Mouse (Mus musculus) megakaryocyte, embryonic 14.5 days (primary cell): ENCODE data around the gene G6pc3. TPM values are rescaled to one million over a fixed set of nuclear protein-coding genes. Genes with fewer than 3 reads are reported as not detected.
"Not testable (repeated sequence)": the region's sequence is repeated elsewhere in the genome, so short reads cannot be mapped to it uniquely, and the experiment has no call there.

Experiments used
- H3K27me3 ChIP-seq: replicated peaks from 2 replicates; pipeline ENCODE3; 2012; ENCODE audit warnings: inconsistent platforms
- H3K36me3 ChIP-seq: replicated peaks from 2 replicates; pipeline ENCODE3; 2012; ENCODE audit warnings: low read length, inconsistent platforms, mixed read lengths
- H3K4me1 ChIP-seq: 2 replicates; pipeline ENCODE4 v1.6.1; 2012; ENCODE audit warnings: inconsistent platforms
- H3K4me3 ChIP-seq: replicated peaks from 2 replicates; pipeline ENCODE3; 2012; ENCODE audit warnings: moderate library complexity, mild to moderate bottlenecking, inconsistent platforms
- H3K9me3 ChIP-seq: 2 replicates; pipeline ENCODE4 v1.6.1; 2012; ENCODE audit warnings: inconsistent platforms
- FLI1 ChIP-seq: IDR thresholded peaks from 2 replicates; pipeline ENCODE4 v1.6.1; 2012; ENCODE audit warnings: low read length, inconsistent platforms, mixed read lengths
- GATA1 ChIP-seq: IDR thresholded peaks from 3 replicates; pipeline ENCODE4 v1.6.1; 2012; ENCODE audit warnings: mixed read lengths, low read length, inconsistent platforms, borderline replicate concordance
- polyA plus RNA-seq: library from polyadenylated mRNA; stranded (reverse); fragments of >175 nt; gene quantifications from 2 replicates; pipeline ENCODE4 v1.2.3, GENCODE M21; 2012; ENCODE audit warnings: low replicate concordance; ENCODE audit not compliant: insufficient read depth

Gene G6pc3
- polyA plus RNA-seq, 1 experiment: 73.3 TPM

- Histone ChIP-seq H3K27me3 (no peaks in the 10 kb centered on the region), H3K36me3 (peaks cover 34% of the 10 kb centered on the region), H3K9me3 (no peaks in the 10 kb centered on the region), H3K4me3 (peak within 1 kb of the TSS; percentile 98), H3K4me1 (peaks cover 53% of the 10 kb centered on the region)
- TF ChIP-seq GATA1: no peak
- peak; percentile 11; the same call in 1 of the 2 replicates for TF ChIP-seq FLI1
These were observed 33.2 kb upstream of the G6pc3 start, which contains the start of gene Tmem101 for GRCm38 (mm10) chr11:102156039-102156785. Gene Tmem101, minus strand, starts transcription at chr11:102156404.

GRCm38 (mm10) chr11:102156786-102157089 lies 32.7 kb upstream of the G6pc3 start:
- peaks cover 51% of the 10 kb centered on the region for H3K4me1 ChIP-seq
- no peak for TF ChIP-seq GATA1
- no peak for TF ChIP-seq FLI1
- H3K4me3 ChIP-seq: peak overlapping the region; percentile 33
- H3K9me3 ChIP-seq: no peaks in the 10 kb centered on the region
- no peaks in the 10 kb centered on the region for H3K27me3 ChIP-seq
- peaks cover 39% of the 10 kb centered on the region for H3K36me3 ChIP-seq

- not testable (repeated sequence) for H3K9me3 ChIP-seq, H3K27me3 ChIP-seq, H3K4me3 ChIP-seq
- Histone ChIP-seq H3K36me3 (peaks cover 43% of the 10 kb centered on the region), H3K4me1 (peaks cover 45% of the 10 kb centered on the region)
These were observed 31.4 kb upstream of the G6pc3 start for GRCm38 (mm10) chr11:102158024-102158423.

GRCm38 (mm10) chr11:102159781-102160180 lies 29.6 kb upstream of the G6pc3 start:
- H3K36me3 ChIP-seq: peaks cover 42% of the 10 kb centered on the region
- TF ChIP-seq GATA1 (no peak), FLI1 (no peak)
- H3K27me3 ChIP-seq: no peaks in the 10 kb centered on the region
- no peaks in the 10 kb centered on the region for H3K9me3 ChIP-seq
- H3K4me3 ChIP-seq: no peak overlapping the region
- H3K4me1 ChIP-seq: peaks cover 52% of the 10 kb centered on the region

GRCm38 (mm10) chr11:102165971-102166722 lies 23.3 kb upstream of the G6pc3 start:
- Histone ChIP-seq H3K27me3 (no peaks in the 10 kb centered on the region), H3K4me1 (peaks cover 84% of the 10 kb centered on the region), H3K9me3 (no peaks in the 10 kb centered on the region), H3K4me3 (peak overlapping the region; percentile 93), H3K36me3 (peaks cover 98% of the 10 kb centered on the region)
- TF ChIP-seq GATA1 (no peak), FLI1 (no peak)

- H3K4me1 ChIP-seq: peaks cover 84% of the 10 kb centered on the region
- H3K9me3 ChIP-seq: no peaks in the 10 kb centered on the region
- H3K4me3 ChIP-seq: peak overlapping the region; percentile 93
- peaks cover 97% of the 10 kb centered on the region for H3K36me3 ChIP-seq
- no peak for TF ChIP-seq GATA1
- TF ChIP-seq FLI1: no peak
- H3K27me3 ChIP-seq: no peaks in the 10 kb centered on the region
These were observed 21.9 kb upstream of the G6pc3 start for GRCm38 (mm10) chr11:102167539-102167938.

- TF ChIP-seq FLI1 (no peak), GATA1 (no peak)
- Histone ChIP-seq H3K9me3 (no peaks in the 10 kb centered on the region), H3K36me3 (peaks cover 96% of the 10 kb centered on the region), H3K4me1 (peaks cover 79% of the 10 kb centered on the region), H3K4me3 (peak overlapping the region; percentile 54), H3K27me3 (no peaks in the 10 kb centered on the region)
These were observed 20.7 kb upstream of the G6pc3 start for GRCm38 (mm10) chr11:102168689-102169088.

GRCm38 (mm10) chr11:102179836-102180235 lies 9.6 kb upstream of the G6pc3 start:
- no peaks in the 10 kb centered on the region for H3K27me3 ChIP-seq
- TF ChIP-seq GATA1 (no peak), FLI1 (no peak)
- H3K4me1 ChIP-seq: peaks cover 75% of the 10 kb centered on the region
- no peaks in the 10 kb centered on the region for H3K9me3 ChIP-seq
- no peak overlapping the region for H3K4me3 ChIP-seq
- peaks cover 80% of the 10 kb centered on the region for H3K36me3 ChIP-seq

- Histone ChIP-seq H3K9me3 (no peaks in the 10 kb centered on the region), H3K4me1 (peaks cover 64% of the 10 kb centered on the region), H3K4me3 (peak overlapping the region; percentile 97), H3K36me3 (peaks cover 41% of the 10 kb centered on the region), H3K27me3 (no peaks in the 10 kb centered on the region)
- TF ChIP-seq FLI1 (no peak), GATA1 (no peak)
These were observed 5.2 kb upstream of the G6pc3 start for GRCm38 (mm10) chr11:102184253-102184645.
